Comparison of ENCODE assay signal across 20 mouse cellular contexts in the genomic region with DNA sequence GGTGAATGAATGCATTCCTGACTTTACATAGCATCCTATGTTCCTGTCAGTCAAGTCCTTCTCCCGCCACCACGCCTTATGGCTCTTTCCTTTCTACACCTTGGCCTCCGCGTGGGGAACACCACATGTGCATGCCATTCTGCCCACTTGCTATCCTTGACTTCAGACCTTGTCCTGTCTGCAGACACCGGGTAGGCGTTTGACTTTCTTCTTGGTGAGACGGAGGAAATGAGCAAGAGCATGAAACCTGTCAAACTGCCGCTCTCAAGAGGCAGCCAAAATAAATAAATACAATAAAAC. TPM values are rescaled to one million over a fixed set of nuclear protein-coding genes. Genes with fewer than 3 reads are reported as not detected.
DNase-seq lines count a peak whose midpoint lies in the region; TF ChIP-seq lines count a peak whose summit lies in the region.
"Had no signal": no experiment of that assay in that cellular context is flagged by ENCODE, and none has a peak within 500 bp of the region (broad histone marks: within the 10 kb centered on the region; RNA-seq: fewer than 3 reads in every experiment).

No protein-coding gene starts in this region.

- H3K4me3 ChIP-seq in left cerebral cortex, adult 2 months = no peak overlapping the region
- H3K4me3 ChIP-seq: forebrain, embryonic 12.5 days; heart, embryonic 12.5 days; hindbrain, embryonic 12.5 days; layer of hippocampus, adult 2 months; limb, embryonic 13.5 days; liver, embryonic 13.5 days had no signal

- no peak for TF ChIP-seq CTCF in left cerebral cortex, adult 2 months (IDR thresholded peaks at IDR 0.05)

- H3K27ac ChIP-seq in left cerebral cortex, adult 2 months = no peak overlapping the region
- H3K27ac ChIP-seq: forebrain, embryonic 12.5 days; hindbrain, embryonic 12.5 days; kidney, postnatal 0 days; layer of hippocampus, adult 2 months; limb, embryonic 13.5 days; liver, embryonic 13.5 days had no signal

- intact Hi-C loops in left cerebral cortex, adult 2 months (cut with DNase I) = loop anchor here (1.0 to 2.0 kb wide), 2 partner anchors 44 to 179 kb away; no protein-coding TSS in a partner anchor

- DNase-seq in layer of hippocampus, adult 11-12 months (ENCODE audit: low spot score) = peak; percentile 4
- no peak for DNase-seq in layer of hippocampus, postnatal 25 days (ENCODE audit: extremely low spot score in 1 of 2, low spot score in 1 of 2)
- DNase-seq in right cerebral cortex, adult 2 months (ENCODE audit: low spot score in 2 of 2) = peak; percentile 47 to 54
- no peak for DNase-seq in right cerebral cortex, postnatal 14 days
- DNase-seq in left cerebral cortex, adult 2 months (ENCODE audit: extremely low spot score in 1 of 2, low spot score in 2 of 2) = peak; percentile 23 to 47
- no peak for DNase-seq in c-Kit-positive CD71-positive TER-119-positive erythroid progenitor cells, embryonic 14.5 days (ENCODE audit: low spot score)
- no peak for DNase-seq in adrenal gland, postnatal 36 days
- DNase-seq: adrenal gland, adult 2 months; cerebellum, postnatal 14 days; heart, postnatal 14 days; kidney, adult 18-20 months; liver, embryonic 13.5 days; lung, embryonic 14.5 days; lung, postnatal 4 days had no signal

RNA-seq across cellular contexts. Expression of a gene that starts 55.6 kb away (rescaled TPM):
- 10 to 100 TPM; 25.9 to 34.0 TPM for total RNA-seq in layer of hippocampus, postnatal 25 days (2021)
- total RNA-seq in left cerebral cortex, adult 2 months (2021) = 10 to 100 TPM; 23.7 to 26.7 TPM
- 10 to 100 TPM; 18.8 to 31.6 TPM for total RNA-seq in adrenal gland, postnatal 36 days (2021)

Comparison
In these comparisons a context has a peak if more than half of its experiments do, and no peak if none do; other contexts are left out.
1. DNase-seq: peak in layer of hippocampus, adult 11-12 months (single experiment), right cerebral cortex, adult 2 months (2 of 2) and left cerebral cortex, adult 2 months (2 of 2); none in layer of hippocampus, postnatal 25 days (0 of 2), right cerebral cortex, postnatal 14 days (single experiment), c-Kit-positive CD71-positive TER-119-positive erythroid progenitor cells, embryonic 14.5 days (single experiment) and adrenal gland, postnatal 36 days (0 of 2).